Mouse (Mus musculus) kidney, adult 2 months (tissue): ENCODE measurements around the gene Ddx51. TPM values are rescaled to one million over a fixed set of nuclear protein-coding genes. Genes with fewer than 3 reads are reported as not detected.

Experiments used
- DNase-seq: peaks from one replicate; pipeline ENCODE4 v3.0.0; 2021
- H3K27ac ChIP-seq: fragments of 200-500 bp; 2 replicates; pipeline ENCODE4 v1.5.1; 2012; ENCODE audit warnings: low read depth, low read length, control low read depth, inconsistent platforms; ENCODE audit not compliant: insufficient read depth
- H3K27me3 ChIP-seq: fragments of 200-500 bp; replicated peaks from 2 replicates; pipeline ENCODE4 v1.6.1; 2012; ENCODE audit warnings: mild to moderate bottlenecking, moderate library complexity, low read length, inconsistent platforms; ENCODE audit not compliant: control insufficient read depth, insufficient read depth
- H3K36me3 ChIP-seq: fragments of 200-500 bp; 2 replicates; pipeline ENCODE4 v1.6.1; 2012; ENCODE audit warnings: mild to moderate bottlenecking, moderate library complexity, low read length, inconsistent platforms; ENCODE audit not compliant: control insufficient read depth, insufficient read depth
- H3K4me1 ChIP-seq: fragments of 200-500 bp; 2 replicates; pipeline ENCODE4 v1.6.1; 2011; ENCODE audit warnings: low read length; ENCODE audit not compliant: control insufficient read depth, insufficient read depth
- H3K4me3 ChIP-seq: fragments of 200-500 bp; 2 replicates; pipeline ENCODE4 v1.5.1; 2011; ENCODE audit warnings: mild to moderate bottlenecking, low read depth, low read length, control low read depth; ENCODE audit not compliant: insufficient read depth
- CTCF ChIP-seq: fragments of 200-500 bp; conservative IDR thresholded peaks from 2 replicates; pipeline ENCODE4 v1.5.1; 2011; ENCODE audit warnings: low read depth, mild to moderate bottlenecking, control low read depth, low read length, moderate library complexity, mixed read lengths; ENCODE audit not compliant: insufficient read depth, insufficient read length
- POLR2A ChIP-seq: fragments of 200-500 bp; IDR thresholded peaks from one replicate; pipeline ENCODE4 v1.6.1; 2011; ENCODE audit warnings: low read depth, low read length, control low read depth
- WGBS: fragments of 180-500 bp; shearing (Covaris S2); methylation state at CpG from one replicate; pipeline ENCODE4 v1.1.7; 2018; 5-methylcytosine and 5-hydroxymethylcytosine counted together
- polyA plus RNA-seq: library from polyadenylated mRNA; depleted of rRNA; stranded (reverse); fragments of >200 nt; gene quantifications from 2 replicates; pipeline ENCODE4 v1.2.3, GENCODE M21; 2012; rRNA removed

The Ddx51 gene
- polyA plus RNA-seq, 1 experiment, result 11.9 TPM

DNA sequence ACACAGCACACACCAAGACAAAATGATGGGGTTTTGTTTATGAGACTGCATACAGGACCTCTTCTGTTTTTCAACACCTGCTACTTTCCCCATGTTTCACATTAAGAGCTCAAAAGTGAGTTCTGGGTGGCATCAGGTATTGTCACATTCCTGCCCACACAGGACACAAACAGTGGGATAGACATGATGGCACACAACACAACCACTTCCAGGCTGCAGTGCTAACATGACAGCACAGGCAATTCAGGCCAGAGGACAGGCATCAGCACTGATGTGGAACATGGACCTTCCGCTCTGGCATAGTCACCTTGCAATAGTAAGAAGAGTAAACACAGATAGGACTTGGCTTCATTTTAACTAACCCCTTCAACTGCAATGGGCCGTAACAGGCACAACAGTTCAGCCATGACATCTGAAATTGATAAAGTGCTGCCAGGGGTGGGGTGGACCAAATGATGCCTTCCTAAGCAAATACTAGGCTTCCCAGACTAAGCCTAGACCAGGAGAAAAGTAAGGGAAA lies 11.6 kb downstream of the Ddx51 start:
- DNase-seq, result peak; percentile 10
- Histone ChIP-seq H3K36me3 (peaks cover 2% of the 10 kb centered on the region), H3K4me3 (no peak overlapping the region), H3K27ac (no peak overlapping the region), H3K27me3 (no peaks in the 10 kb centered on the region), H3K4me1 (no peaks in the 10 kb centered on the region)
- WGBS, result 75% methylated on average over 2 of the region's 2 CpGs
- no peak for TF ChIP-seq CTCF
- TF ChIP-seq POLR2A, result no peak

DNA sequence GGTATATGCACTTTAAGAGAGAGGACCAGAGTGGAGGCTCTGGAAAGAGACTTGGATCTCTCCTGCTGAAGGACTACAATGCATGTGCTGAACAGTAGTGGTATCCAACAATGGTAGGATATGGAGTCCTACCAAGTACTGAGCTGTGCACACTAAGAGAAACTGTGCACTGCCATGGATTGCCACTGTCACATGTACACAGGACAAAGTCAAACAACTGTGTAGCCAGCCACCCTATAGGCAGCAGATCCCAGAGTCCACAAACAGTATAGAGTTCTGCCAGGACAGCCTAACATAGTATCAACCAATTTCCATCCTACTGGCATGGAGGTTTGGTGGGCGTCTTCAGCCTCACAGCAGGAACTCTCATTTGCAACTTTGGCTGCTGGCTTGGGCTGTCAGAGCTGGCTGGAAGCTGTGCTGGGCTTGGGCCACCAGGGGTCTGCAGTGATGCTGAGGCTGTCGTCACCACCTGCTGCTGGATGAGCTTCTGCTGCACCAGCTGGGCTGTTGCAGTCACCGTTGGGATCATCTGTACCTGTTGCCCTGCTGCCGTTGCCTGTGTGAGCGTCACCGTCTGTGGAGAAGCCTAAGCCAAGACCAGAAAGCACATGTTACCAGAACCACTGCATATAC lies 12.4 kb downstream of the Ddx51 start:
- no peak for DNase-seq
- H3K27ac ChIP-seq, result no peak overlapping the region
- H3K27me3 ChIP-seq, result no peaks in the 10 kb centered on the region
- WGBS, result 76% methylated on average over 6 of the region's 6 CpGs
- H3K36me3 ChIP-seq, result peaks cover 5% of the 10 kb centered on the region
- H3K4me1 ChIP-seq, result no peaks in the 10 kb centered on the region
- no peak for TF ChIP-seq POLR2A
- no peak for TF ChIP-seq CTCF
- no peak overlapping the region for H3K4me3 ChIP-seq

GRCm38 (mm10) chr5:110682041-110682440 lies 28.8 kb downstream of the Ddx51 start:
- peaks cover 8% of the 10 kb centered on the region for H3K36me3 ChIP-seq
- no peaks in the 10 kb centered on the region for H3K4me1 ChIP-seq
- WGBS, result 87% methylated on average over 8 of the region's 8 CpGs
- no peak for DNase-seq
- H3K27ac ChIP-seq, result no peak overlapping the region
- no peaks in the 10 kb centered on the region for H3K27me3 ChIP-seq
- TF ChIP-seq POLR2A, result no peak
- TF ChIP-seq CTCF, result no peak
- H3K4me3 ChIP-seq, result no peak overlapping the region

DNA sequence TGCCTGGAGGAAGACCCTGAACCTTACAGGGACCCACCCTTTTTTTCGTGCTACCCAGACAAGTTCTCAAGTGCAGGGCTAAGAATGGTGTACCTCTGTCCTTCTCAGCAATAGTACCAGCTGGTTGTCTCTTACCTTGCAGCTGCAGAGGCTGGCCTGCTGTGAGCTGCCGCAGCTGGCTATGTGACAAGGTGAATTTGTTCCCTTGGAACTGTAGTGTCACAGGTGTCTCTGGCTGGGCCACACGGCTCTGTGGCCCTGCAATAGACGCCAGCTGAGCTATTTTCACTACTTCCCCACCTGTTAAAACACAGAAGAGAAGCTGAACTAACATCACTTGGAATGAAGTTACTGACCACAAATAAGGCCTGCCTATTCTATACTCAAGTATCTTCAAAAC lies 45.4 kb downstream of the Ddx51 start:
- Histone ChIP-seq H3K27me3 (no peaks in the 10 kb centered on the region), H3K27ac (no peak overlapping the region), H3K36me3 (peaks cover 11% of the 10 kb centered on the region), H3K4me1 (no peaks in the 10 kb centered on the region), H3K4me3 (no peak overlapping the region)
- DNase-seq, result no peak
- 84% methylated on average over 4 of the region's 4 CpGs for WGBS
- TF ChIP-seq CTCF (no peak), POLR2A (no peak)

DNA sequence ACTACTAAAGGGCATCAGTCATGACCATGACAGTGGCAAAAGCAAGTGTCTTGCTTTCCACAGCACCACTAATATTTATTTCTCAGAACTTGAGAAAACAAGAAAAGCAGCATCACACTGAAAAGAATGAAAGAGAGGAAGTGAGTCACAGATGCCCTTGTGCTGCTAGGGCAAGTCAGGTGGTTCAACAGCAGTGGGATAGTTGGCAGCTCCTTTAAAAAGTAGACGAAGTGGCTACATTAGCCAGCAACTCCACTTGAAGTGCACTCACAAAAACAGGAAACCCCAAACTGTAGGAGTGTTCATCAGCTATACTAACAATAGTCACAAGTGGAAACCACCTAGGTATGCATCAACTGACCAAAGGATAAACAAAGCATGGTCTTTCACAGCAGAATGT lies 50.8 kb downstream of the Ddx51 start:
- Histone ChIP-seq H3K27ac (no peak overlapping the region), H3K4me1 (no peaks in the 10 kb centered on the region), H3K4me3 (no peak overlapping the region), H3K36me3 (peaks cover 8% of the 10 kb centered on the region), H3K27me3 (no peaks in the 10 kb centered on the region)
- TF ChIP-seq CTCF, result no peak
- TF ChIP-seq POLR2A, result no peak
- no peak for DNase-seq
- 72% methylated on average over 1 of the region's 1 CpGs for WGBS

- DNase-seq, result no peak
- no peaks in the 10 kb centered on the region for H3K4me1 ChIP-seq
- no peak overlapping the region for H3K4me3 ChIP-seq
- H3K27ac ChIP-seq, result no peak overlapping the region
- 93% methylated on average over 4 of the region's 4 CpGs for WGBS
- no peaks in the 10 kb centered on the region for H3K27me3 ChIP-seq
- TF ChIP-seq CTCF (no peak), POLR2A (no peak)
- H3K36me3 ChIP-seq, result peaks cover 4% of the 10 kb centered on the region
These were observed 56.0 kb downstream of the Ddx51 start for GRCm38 (mm10) chr5:110709256-110709655.

Other genes with a start within 250 kb of the Ddx51 start
- gene Fbrsl1, start 204.9 kb upstream of the Ddx51 start, polyA plus RNA-seq, result 38.2 and 47.0 TPM in 2 replicates
- 0.50 and 0.61 TPM in 2 replicates for gene Galnt9, start 109.1 kb upstream of the Ddx51 start, polyA plus RNA-seq
- 32.6 and 40.9 TPM in 2 replicates for gene Noc4l, start within 50 bp of the Ddx51 start, polyA plus RNA-seq
- 28.2 and 29.6 TPM in 2 replicates for gene Ep400, start 117.3 kb downstream of the Ddx51 start, polyA plus RNA-seq
- gene Pus1, start 127.2 kb downstream of the Ddx51 start, polyA plus RNA-seq, result 38.6 TPM in 2 replicates
- gene Ulk1, start 156.6 kb downstream of the Ddx51 start, polyA plus RNA-seq, result 43.7 and 44.0 TPM in 2 replicates
- 29.6 and 31.3 TPM in 2 replicates for gene Hscb, start 186.3 kb downstream of the Ddx51 start, polyA plus RNA-seq
- gene Chek2, start 186.5 kb downstream of the Ddx51 start, polyA plus RNA-seq, result 4.5 and 5.4 TPM in 2 replicates
- gene Ttc28, start 226.4 kb downstream of the Ddx51 start, polyA plus RNA-seq, result 6.6 TPM in 2 replicates